Mouse (Mus musculus): ENCODE measurements around the gene Cox6a2.
"Not testable (repeated sequence)": the region's sequence is repeated elsewhere in the genome, so short reads cannot be mapped to it uniquely, and the experiment has no call there.

Cox6a2 gene

GRCm38 (mm10) chr7:128235481-128235880, 29.3 kb upstream of the Cox6a2 start:
- DNase-seq (ENCODE audit: extremely low spot score, low read depth, low spot score), result no peak

- DNase-seq (ENCODE audit: extremely low spot score, low read depth, low spot score), result no peak
Measured at GRCm38 (mm10) chr7:128234796-128235195, 28.6 kb upstream of the Cox6a2 start.

GRCm38 (mm10) chr7:128231741-128232140, 25.6 kb upstream of the Cox6a2 start:
- DNase-seq (ENCODE audit: extremely low spot score, low read depth, low spot score), result no peak

GRCm38 (mm10) chr7:128220936-128221335, 14.7 kb upstream of the Cox6a2 start:
- DNase-seq (ENCODE audit: extremely low spot score, low read depth, low spot score), result no peak

- no peak for DNase-seq (ENCODE audit: extremely low spot score, low read depth, low spot score)
Measured at GRCm38 (mm10) chr7:128219952-128220351, 13.8 kb upstream of the Cox6a2 start.

GRCm38 (mm10) chr7:128209826-128210225, 3.6 kb upstream of the Cox6a2 start:
- DNase-seq (ENCODE audit: extremely low spot score, low read depth, low spot score), result no peak

- DNase-seq (ENCODE audit: extremely low spot score, low read depth, low spot score), result peak; percentile 50
Measured at GRCm38 (mm10) chr7:128208187-128208586, 2.0 kb upstream of the Cox6a2 start.

- no peak for DNase-seq (ENCODE audit: extremely low spot score, low read depth, low spot score)
Measured at GRCm38 (mm10) chr7:128205695-128206094, 492 bp downstream of the Cox6a2 start.

- no peak for DNase-seq (ENCODE audit: extremely low spot score, low read depth, low spot score)
Measured at GRCm38 (mm10) chr7:128204179-128204578, 2.0 kb downstream of the Cox6a2 start.

- DNase-seq (ENCODE audit: extremely low spot score, low read depth, low spot score), result no peak
Measured at GRCm38 (mm10) chr7:128203071-128203470, 3.1 kb downstream of the Cox6a2 start.

- no peak for DNase-seq (ENCODE audit: extremely low spot score, low read depth, low spot score)
Measured at GRCm38 (mm10) chr7:128201607-128202006, 4.6 kb downstream of the Cox6a2 start.

- DNase-seq (ENCODE audit: extremely low spot score, low read depth, low spot score), result no peak
Measured at GRCm38 (mm10) chr7:128181691-128182090, 24.5 kb downstream of the Cox6a2 start.

- DNase-seq (ENCODE audit: extremely low spot score, low read depth, low spot score), result no peak
Measured at GRCm38 (mm10) chr7:128180546-128180945, 25.6 kb downstream of the Cox6a2 start.

GRCm38 (mm10) chr7:128180126-128180525, 26.1 kb downstream of the Cox6a2 start:
- DNase-seq (ENCODE audit: extremely low spot score, low read depth, low spot score), result no peak

GRCm38 (mm10) chr7:128178385-128178784, 27.8 kb downstream of the Cox6a2 start:
- no peak for DNase-seq (ENCODE audit: extremely low spot score, low read depth, low spot score)

GRCm38 (mm10) chr7:128169996-128170395, 36.2 kb downstream of the Cox6a2 start:
- no peak for DNase-seq (ENCODE audit: extremely low spot score, low read depth, low spot score)

- no peak for DNase-seq (ENCODE audit: extremely low spot score, low read depth, low spot score)
Measured at GRCm38 (mm10) chr7:128166391-128166790, 39.8 kb downstream of the Cox6a2 start.

GRCm38 (mm10) chr7:128164001-128164400, 42.2 kb downstream of the Cox6a2 start:
- no peak for DNase-seq (ENCODE audit: extremely low spot score, low read depth, low spot score)

- DNase-seq (ENCODE audit: extremely low spot score, low read depth, low spot score), result not testable (repeated sequence)
Measured at GRCm38 (mm10) chr7:128158688-128159354, 47.4 kb downstream of the Cox6a2 start.
